ENCODE assay signal across 9 mouse cellular contexts in the genomic region with DNA sequence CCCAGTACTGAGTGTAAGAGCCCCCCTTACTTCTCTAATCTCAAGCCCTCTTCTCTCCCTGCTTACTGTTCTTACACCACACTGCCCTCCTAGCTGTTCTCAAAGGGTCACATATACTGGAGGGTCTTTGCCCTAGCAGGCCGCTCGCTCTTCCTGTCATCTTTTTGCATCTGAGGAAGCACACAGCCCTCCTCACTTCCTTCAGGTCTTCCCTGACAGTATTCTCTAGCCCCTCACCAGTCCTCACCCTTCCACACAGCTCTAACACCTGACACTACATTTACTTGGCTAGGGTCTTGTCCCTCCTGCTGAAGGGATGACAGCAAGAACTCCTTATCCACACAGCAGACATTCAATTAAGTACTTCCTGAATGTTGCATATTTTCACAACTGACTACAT. TPM values are rescaled to one million over a fixed set of nuclear protein-coding genes. Genes with fewer than 3 reads are reported as not detected.
DNase-seq lines count a peak whose midpoint lies in the region; ATAC-seq lines count a peak whose summit lies in the region.
"Had no signal": no experiment of that assay in that cellular context is flagged by ENCODE, and none has a peak within 500 bp of the region (broad histone marks: within the 10 kb centered on the region; RNA-seq: fewer than 3 reads in every experiment).

No protein-coding gene starts in this region.

- intact Hi-C loops in heart, postnatal 14 days (cut with DNase I): no loop called here

- no peaks in the 10 kb centered on the region for H3K9me3 ChIP-seq in heart, embryonic 11.5 days (replicated peaks; ENCODE audit: control insufficient read depth, low read length)
- no peaks in the 10 kb centered on the region for H3K9me3 ChIP-seq in lung, embryonic 15.5 days
- H3K9me3 ChIP-seq in neural tube, embryonic 13.5 days: no peaks in the 10 kb centered on the region

- H3K4me3 ChIP-seq in heart, embryonic 11.5 days (ENCODE audit: low read depth, low read length): no peak overlapping the region
- H3K4me3 ChIP-seq in lung, embryonic 15.5 days: no peak overlapping the region
- no peak overlapping the region for H3K4me3 ChIP-seq in neural tube, embryonic 13.5 days

- no peak for DNase-seq in heart, postnatal 14 days
- no peak for DNase-seq in lung, postnatal 25 days (ENCODE audit: low spot score)
- DNase-seq in gastrocnemius, adult 18-20 months (ENCODE audit: low spot score): no peak
- DNase-seq: adrenal gland, adult 8-10 months had no signal

- H3K4me2 ChIP-seq in heart, embryonic 11.5 days: peak overlapping the region; percentile 42
- H3K4me2 ChIP-seq in lung, embryonic 15.5 days: peak overlapping the region; percentile 78; the same call in 1 of the 2 replicates
- peak overlapping the region; percentile 87; the same call in 1 of the 2 replicates for H3K4me2 ChIP-seq in neural tube, embryonic 13.5 days

- no peaks in the 10 kb centered on the region for H3K27me3 ChIP-seq in heart, embryonic 11.5 days (ENCODE audit: control insufficient read depth, insufficient read depth, low read length)
- H3K27me3 ChIP-seq in lung, embryonic 15.5 days: no peaks in the 10 kb centered on the region
- H3K27me3 ChIP-seq in neural tube, embryonic 13.5 days: no peaks in the 10 kb centered on the region

- no peaks in the 10 kb centered on the region for H3K36me3 ChIP-seq in heart, embryonic 11.5 days (ENCODE audit: control insufficient read depth, insufficient read depth, low read length)
- no peaks in the 10 kb centered on the region for H3K36me3 ChIP-seq in lung, embryonic 15.5 days
- H3K36me3 ChIP-seq in neural tube, embryonic 13.5 days: no peaks in the 10 kb centered on the region

- no peak for ATAC-seq in heart, embryonic 11.5 days (replicated peaks; ENCODE audit: insufficient number of reproducible peaks, low FRiP score, low TSS enrichment)
- ATAC-seq in lung, embryonic 15.5 days (ENCODE audit: borderline replicate concordance, extremely low read depth, low FRiP score, low TSS enrichment): no peak
- ATAC-seq in common myeloid progenitor, adult 5-6 weeks (replicated peaks; ENCODE audit: low read depth, poor library complexity, severe bottlenecking): peak; percentile 13; the same call in 1 of the 2 replicates
- no peak for ATAC-seq in neural tube, embryonic 13.5 days (ENCODE audit: low read depth)
- ATAC-seq in inflammation-experienced regulatory T-cells, adult 6 months: no peak

- no peak overlapping the region for H3K9ac ChIP-seq in heart, embryonic 11.5 days (ENCODE audit: low read depth, low read length)
- no peak overlapping the region for H3K9ac ChIP-seq in lung, embryonic 15.5 days
- peak overlapping the region; percentile 49; the same call in 1 of the 2 replicates for H3K9ac ChIP-seq in neural tube, embryonic 13.5 days

- peaks cover 20% of the 10 kb centered on the region for H3K4me1 ChIP-seq in heart, embryonic 11.5 days (ENCODE audit: control insufficient read depth, insufficient read depth, low read length)
- peaks cover 27% of the 10 kb centered on the region for H3K4me1 ChIP-seq in lung, embryonic 15.5 days
- peaks cover 37% of the 10 kb centered on the region for H3K4me1 ChIP-seq in neural tube, embryonic 13.5 days (replicated peaks)

- WGBS in heart, embryonic 11.5 days (ENCODE audit: insufficient replicate concordance): 57% methylated on average over 2 of the region's 2 CpGs
- WGBS in lung, embryonic 15.5 days: 71% methylated on average over 2 of the region's 2 CpGs
- WGBS in neural tube, embryonic 13.5 days: 82% methylated on average over 2 of the region's 2 CpGs

- H3K27ac ChIP-seq in heart, embryonic 11.5 days (ENCODE audit: low read depth, low read length): no peak overlapping the region
- no peak overlapping the region for H3K27ac ChIP-seq in lung, embryonic 15.5 days
- no peak overlapping the region for H3K27ac ChIP-seq in neural tube, embryonic 13.5 days (replicated peaks)

RNA-seq across cellular contexts. Expression of gene Rap1a, which starts 2.4 kb away (rescaled TPM):
- 72.6 and 77.5 TPM in 2 replicates for polyA plus RNA-seq in heart, embryonic 11.5 days (2014; fragmentation: Nextera tagmentation; extraction: Ambion mirVana)
- 100 to 1,000 TPM; 103 to 116 TPM for total RNA-seq in heart, postnatal 14 days (2021)
- 122 and 125 TPM in 2 replicates for polyA plus RNA-seq in lung, embryonic 15.5 days (2015; fragmentation: Nextera tagmentation; extraction: Ambion mirVana)
- total RNA-seq in common myeloid progenitor, adult 5-6 weeks (2017): 134 and 136 TPM in 2 replicates
- polyA plus RNA-seq in neural tube, embryonic 13.5 days (2015; fragmentation: Nextera tagmentation; extraction: Ambion mirVana): 92.6 and 105 TPM in 2 replicates
- total RNA-seq in gastrocnemius, adult 18-20 months (2021): 10 to 100 TPM; 74.1 to 94.9 TPM
- 100 to 1,000 TPM; 142 to 303 (median 166) TPM for polyA plus RNA-seq in inflammation-experienced regulatory T-cells, adult 6 months (2017; shearing (Covaris generic))
